8 mouse cellular contexts compared by ENCODE assay signal in genomic region chr2:152766387-152767123, GRCm38 (mm10). TPM values are rescaled to one million over a fixed set of nuclear protein-coding genes. Genes with fewer than 3 reads are reported as not detected.
DNase-seq lines count a peak whose midpoint lies in the region; ATAC-seq and TF ChIP-seq lines count a peak whose summit lies in the region.

No protein-coding gene starts in this region.

- H3K9me3 ChIP-seq in hindbrain, postnatal 0 days (ENCODE audit: low read length), result no peaks in the 10 kb centered on the region

- peak; percentile 80 for ATAC-seq in activated CD4-positive, CD25-positive, alpha-beta regulatory T cell, adult 4 months
- peak; percentile 72 for ATAC-seq in hindbrain, postnatal 0 days

- no peak overlapping the region for H3K4me3 ChIP-seq in hindbrain, postnatal 0 days (ENCODE audit: low read length)

- peak; percentile 87 to 93 for DNase-seq in cerebellum, postnatal 4 days (ENCODE audit: low spot score in 2 of 2)
- peak; percentile 85 to 87 for DNase-seq in gastrocnemius, adult 8-10 months (ENCODE audit: low spot score in 2 of 2)
- peak; percentile 78 for DNase-seq in hindbrain, postnatal 0 days (ENCODE audit: low spot score)
- DNase-seq in left cerebral cortex, adult 11 months (ENCODE audit: low spot score), result peak; percentile 79
- peak; percentile 97 for DNase-seq in lung, postnatal 36 days
- peak; percentile 78 to 88 for DNase-seq in right cerebral cortex, postnatal 10 days (ENCODE audit: low spot score in 2 of 2)
- peak; percentile 95 for DNase-seq in urinary bladder, postnatal 14 days (ENCODE audit: low spot score)

- no peaks in the 10 kb centered on the region for H3K36me3 ChIP-seq in hindbrain, postnatal 0 days (ENCODE audit: insufficient read depth, low read length)

- H3K27me3 ChIP-seq in hindbrain, postnatal 0 days (ENCODE audit: insufficient read depth, low read length), result no peaks in the 10 kb centered on the region

- H3K4me1 ChIP-seq in hindbrain, postnatal 0 days (ENCODE audit: insufficient read depth, low read length), result no peaks in the 10 kb centered on the region

- no peak overlapping the region for H3K27ac ChIP-seq in hindbrain, postnatal 0 days

- H3K4me2 ChIP-seq in hindbrain, postnatal 0 days (ENCODE audit: low read depth, low read length), result no peak overlapping the region

- no peak overlapping the region for H3K9ac ChIP-seq in hindbrain, postnatal 0 days (replicated peaks; ENCODE audit: low read length)

- 19% methylated on average over 25 of the region's 25 CpGs for WGBS in hindbrain, postnatal 0 days

- TF ChIP-seq CTCF in hindbrain, postnatal 0 days (IDR thresholded peaks at IDR 0.05; ENCODE audit: low read depth), result peak; percentile 89

RNA-seq across cellular contexts. Expression of gene Cox4i2, which starts 12.6 kb away (rescaled TPM):
- polyA plus RNA-seq in activated CD4-positive, CD25-positive, alpha-beta regulatory T cell, adult 4 months (2017; shearing (Covaris generic)), result not detected
- 1 to 10 TPM; 1.4 to 3.1 (median 2.0) TPM for total RNA-seq in gastrocnemius, adult 8-10 months (2022)
- 2.1 and 7.1 TPM in 2 replicates for total RNA-seq in hindbrain, postnatal 0 days (2014; rRNA removed)
- polyA plus RNA-seq in hindbrain, postnatal 0 days (2015; fragmentation: Nextera tagmentation; extraction: Ambion mirVana), result 4.8 and 6.1 TPM in 2 replicates

RNA-seq across cellular contexts. Expression of gene Id1, which starts 30.5 kb away (rescaled TPM):
- polyA plus RNA-seq in activated CD4-positive, CD25-positive, alpha-beta regulatory T cell, adult 4 months (2017; shearing (Covaris generic)), result under 1 TPM; 0.56 to 0.97 TPM
- total RNA-seq in gastrocnemius, adult 8-10 months (2022), result 10 to 100 TPM in 1 of 4 experiments, 1 to 10 TPM in 3; 6.7 to 16.6 (median 8.4) TPM
- total RNA-seq in hindbrain, postnatal 0 days (2014; rRNA removed), result 142 and 198 TPM in 2 replicates
- 99.3 and 104 TPM in 2 replicates for polyA plus RNA-seq in hindbrain, postnatal 0 days (2015; fragmentation: Nextera tagmentation; extraction: Ambion mirVana)
